Mouse (Mus musculus): ENCODE data around the gene Rnase12. TPM values are rescaled to one million over a fixed set of nuclear protein-coding genes. Genes with fewer than 3 reads are reported as not detected.
"Not testable (repeated sequence)": the region's sequence is repeated elsewhere in the genome, so short reads cannot be mapped to it uniquely, and the experiment has no call there.

The Rnase12 gene
- total RNA-seq, 2 experiments from 2014 or later = not detected

DNA sequence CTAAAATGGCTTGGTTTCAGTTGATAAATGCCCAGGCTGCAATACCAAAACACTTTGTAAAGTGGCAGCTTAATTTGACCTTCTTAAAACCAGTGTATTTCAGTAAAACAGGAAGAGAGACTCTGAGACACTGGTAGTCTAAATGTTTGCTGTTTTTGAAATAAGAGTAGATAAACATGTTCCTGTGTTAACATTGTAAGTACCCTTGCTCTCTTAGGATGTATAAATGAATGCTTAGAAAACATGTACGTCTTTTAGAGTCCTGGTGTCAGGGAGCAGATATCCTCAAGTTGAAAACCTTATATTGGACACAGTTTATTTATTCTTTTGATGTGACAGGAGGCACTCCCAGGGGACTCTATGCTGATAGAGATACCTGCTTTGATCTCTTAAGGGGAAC lies 22.3 kb downstream of the Rnase12 start:
- no peak for DNase-seq (ENCODE audit: low spot score in 2 of 2)
- intact Hi-C loops (cut with DNase I) = no loop called here

DNA sequence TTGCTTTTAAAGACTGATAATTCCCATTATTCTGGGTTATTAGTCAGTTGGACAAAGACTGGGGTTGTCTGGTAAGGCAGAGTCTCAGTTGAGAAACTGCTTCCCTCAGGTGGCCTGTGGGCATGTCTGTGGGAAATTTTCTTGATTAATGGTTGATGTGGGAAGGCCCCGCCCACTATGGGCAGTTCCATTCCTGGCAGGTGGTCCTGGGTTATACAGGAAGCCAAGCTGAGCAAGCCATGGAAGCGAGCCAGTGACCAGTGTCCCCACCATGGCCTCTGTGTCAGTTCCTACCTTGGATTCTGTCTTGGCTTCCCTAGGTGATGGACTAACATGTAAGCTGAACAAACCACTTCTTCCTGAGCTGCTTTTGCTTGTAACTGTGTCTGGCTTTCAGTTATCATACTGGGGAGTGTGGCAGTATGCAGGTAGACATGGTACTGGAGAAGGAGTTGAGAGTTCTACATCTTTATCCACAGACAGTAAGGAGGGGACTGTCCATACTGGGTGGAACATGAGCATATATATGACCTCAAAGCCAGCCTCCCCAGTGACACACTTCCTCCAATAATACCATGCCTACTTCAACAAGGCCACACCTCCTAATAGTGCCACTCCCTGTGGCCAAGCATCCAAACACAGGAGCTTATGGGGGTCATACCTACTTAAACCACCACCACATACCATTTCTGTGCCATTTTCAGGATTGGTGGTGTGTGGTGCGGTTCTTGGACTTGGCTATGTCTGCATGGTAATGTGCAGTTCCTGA lies 29.9 kb downstream of the Rnase12 start:
- intact Hi-C loops (cut with DNase I) = loop anchor here (2.0 kb wide), 1 partner anchor 69 kb away; no protein-coding TSS in a partner anchor
- no peak for DNase-seq (ENCODE audit: low spot score in 2 of 2)

- intact Hi-C loops (cut with DNase I) = loop anchor here (1.0 to 2.0 kb wide), 2 partner anchors 37 to 70 kb away; no protein-coding TSS in a partner anchor
- peak; percentile 19 to 42 for DNase-seq (ENCODE audit: low spot score in 2 of 2)
Measured at GRCm38 (mm10) chr14:51026391-51027133, 30.9 kb downstream of the Rnase12 start.

GRCm38 (mm10) chr14:51024820-51025219 lies 32.6 kb downstream of the Rnase12 start:
- no peak for DNase-seq (ENCODE audit: low spot score in 2 of 2)
- intact Hi-C loops (cut with DNase I) = no loop called here

- no peak for DNase-seq (ENCODE audit: low spot score in 2 of 2)
- intact Hi-C loops (cut with DNase I) = no loop called here
Measured at GRCm38 (mm10) chr14:51023457-51023856, 34.0 kb downstream of the Rnase12 start.

DNA sequence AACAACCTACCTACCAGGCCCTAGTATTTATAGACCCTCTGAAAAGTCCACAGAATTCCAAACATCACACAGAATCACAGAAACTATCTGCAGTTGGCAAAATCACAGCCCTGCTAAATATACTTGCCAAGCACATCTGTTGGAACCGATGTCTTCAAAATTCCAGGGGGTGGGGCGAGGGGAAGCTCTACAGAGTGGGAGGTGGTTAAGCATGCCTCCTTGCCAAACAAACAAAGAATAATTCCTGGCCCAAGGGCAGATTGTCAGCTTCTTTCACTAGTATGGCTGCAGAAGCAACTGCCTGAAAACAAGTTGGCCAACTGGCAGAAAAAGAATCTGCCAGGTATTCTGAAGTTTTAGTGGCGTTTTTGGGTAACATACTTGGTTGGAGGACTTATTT lies 40.2 kb downstream of the Rnase12 start:
- intact Hi-C loops (cut with DNase I) = no loop called here
- no peak for DNase-seq (ENCODE audit: low spot score in 2 of 2)

DNA sequence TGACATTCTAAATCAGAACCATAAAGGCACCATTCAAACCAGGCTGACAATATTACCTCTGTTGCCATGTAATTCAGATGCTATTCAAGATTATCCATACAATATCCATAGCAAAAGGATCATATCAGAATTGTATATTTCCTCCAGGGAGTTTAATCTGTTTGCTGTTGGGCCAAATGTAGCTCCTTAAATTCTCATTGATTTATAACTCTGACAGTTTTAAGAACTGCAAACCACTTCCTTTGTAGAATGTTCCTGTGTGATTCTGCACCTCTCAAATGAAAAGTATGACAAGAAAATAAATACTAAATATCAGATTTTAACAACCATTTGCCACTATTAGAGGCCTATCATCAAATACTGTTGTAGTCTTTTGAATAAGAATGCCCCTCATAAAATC lies 41.7 kb downstream of the Rnase12 start:
- DNase-seq (ENCODE audit: low spot score in 2 of 2) = no peak

DNA sequence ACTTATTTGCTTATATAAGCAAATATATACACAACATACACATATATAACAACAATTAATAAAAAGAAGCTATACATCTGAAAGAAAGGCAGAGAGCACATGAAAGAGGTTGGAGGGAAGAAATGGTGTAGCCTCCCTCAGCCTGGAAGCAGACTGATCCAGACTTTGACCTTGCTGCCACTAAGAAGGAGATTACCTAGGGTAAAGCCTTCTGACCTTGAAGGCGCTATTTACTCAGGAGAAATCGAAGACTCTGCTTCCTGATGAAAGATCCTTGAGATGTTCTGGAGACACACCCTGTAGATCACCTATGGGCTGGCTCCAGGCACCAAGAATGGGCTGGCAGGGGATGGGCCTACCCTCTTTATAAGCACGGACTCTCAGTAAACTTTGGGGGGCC lies 42.7 kb downstream of the Rnase12 start:
- intact Hi-C loops (cut with DNase I) = not testable (repeated sequence)

More for the DNA sequence above, 41.7 kb downstream of the Rnase12 start:
- intact Hi-C loops (cut with DNase I) = no loop called here

DNA sequence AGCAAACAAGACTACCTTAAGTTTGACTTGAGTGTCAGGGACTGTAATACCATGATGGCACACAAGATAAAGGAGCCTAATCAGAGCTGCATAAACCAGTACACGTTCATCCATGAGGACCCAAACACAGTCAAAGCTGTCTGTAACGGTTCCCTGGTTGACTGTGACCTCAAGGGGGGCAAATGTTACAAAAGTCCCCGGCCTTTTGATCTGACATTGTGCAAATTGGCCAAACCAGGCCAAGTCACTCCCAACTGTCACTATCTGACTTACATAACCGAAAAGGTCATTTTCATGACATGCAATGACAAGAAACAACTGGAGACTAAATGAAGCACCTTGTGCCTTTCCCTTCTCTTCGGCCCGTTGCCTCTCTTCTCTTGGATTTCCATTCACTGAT lies 47.9 kb downstream of the Rnase12 start:
- DNase-seq (ENCODE audit: low spot score in 2 of 2) = no peak
- intact Hi-C loops (cut with DNase I) = no loop called here

More for the DNA sequence above, 42.7 kb downstream of the Rnase12 start:
- DNase-seq (ENCODE audit: low spot score in 2 of 2) = not testable (repeated sequence)

DNA sequence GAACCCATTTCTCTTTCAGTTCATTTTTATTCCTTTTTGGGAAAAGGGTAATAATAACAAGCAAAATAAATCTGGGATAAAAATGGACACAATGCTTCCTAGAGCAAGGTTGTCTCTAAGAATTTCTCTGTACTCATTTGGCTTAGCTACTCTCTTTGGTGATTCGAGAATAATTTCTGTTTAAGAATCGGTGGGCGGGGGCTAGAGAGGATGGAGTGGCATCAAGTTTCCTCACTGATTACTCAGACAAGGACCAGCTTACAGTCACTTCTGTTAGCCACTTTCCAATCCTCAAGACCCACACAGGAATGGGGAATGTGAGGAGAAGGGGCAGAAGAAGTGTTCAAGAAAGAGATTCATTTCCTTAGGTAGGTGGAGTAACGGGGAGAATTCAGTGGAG lies 48.7 kb downstream of the Rnase12 start:
- intact Hi-C loops (cut with DNase I) = no loop called here

GRCm38 (mm10) chr14:51007914-51008713 lies 49.3 kb downstream of the Rnase12 start:
- DNase-seq (ENCODE audit: low spot score in 2 of 2) = peak; percentile 42 to 52
- intact Hi-C loops (cut with DNase I) = no loop called here

More for the DNA sequence above, 48.7 kb downstream of the Rnase12 start:
- DNase-seq (ENCODE audit: low spot score in 2 of 2) = no peak

GRCm38 (mm10) chr14:51007152-51007801 lies 50.2 kb downstream of the Rnase12 start, which contains the start of gene Rnase10:
Rnase10 (plus strand) TSS chr14:51007751.
- DNase-seq (ENCODE audit: low spot score in 2 of 2) = no peak

More at GRCm38 (mm10) chr14:51007152-51007801, 50.2 kb downstream of the Rnase12 start, which contains the start of gene Rnase10:
- intact Hi-C loops (cut with DNase I) = no loop called here

Other genes with a start within 250 kb of the Rnase12 start
- not detected for gene Ccnb1ip1, start 249.9 kb downstream of the Rnase12 start, total RNA-seq (2021)
- gene Parp2, start 249.8 kb downstream of the Rnase12 start, total RNA-seq (2021) = 10 to 100 TPM; 24.0 to 28.7 TPM
- 1 to 10 TPM; 2.9 to 4.1 TPM for gene Tep1, start 187.1 kb downstream of the Rnase12 start, total RNA-seq (2021)
- 1 to 10 TPM; 3.6 to 4.8 TPM for gene Klhl33, start 160.2 kb downstream of the Rnase12 start, total RNA-seq (2021)
- gene Osgep, start 132.8 kb downstream of the Rnase12 start, total RNA-seq (2021) = 10 to 100 TPM; 32.0 to 35.7 TPM
- gene Apex1, start 132.7 kb downstream of the Rnase12 start, total RNA-seq (2021) = 10 to 100 TPM; 52.0 to 58.6 TPM
- 100 to 1,000 TPM in 1 of 2 experiments, 10 to 100 TPM in 1; 89.8 to 103 TPM for gene Pip4p1, start 126.8 kb downstream of the Rnase12 start, total RNA-seq (2021)
- 10 to 100 TPM; 10.7 to 11.0 TPM for gene Pnp, start 126.6 kb downstream of the Rnase12 start, total RNA-seq (2021)
- 10 to 100 TPM in 1 of 2 experiments, 1 to 10 TPM in 1; 10.0 to 13.0 TPM for gene Gm49342, start 113.1 kb downstream of the Rnase12 start, total RNA-seq (2021)
- gene Pnp2, start 101.7 kb downstream of the Rnase12 start, total RNA-seq (2021) = 1 to 10 TPM; 1.1 to 1.4 TPM
- under 1 TPM; 0.20 to 0.25 TPM for gene Rnase10, start 49.9 kb downstream of the Rnase12 start, total RNA-seq (2021)
- gene Rnase9, start 15.8 kb downstream of the Rnase12 start, total RNA-seq (2021) = not detected
- not detected for gene Rnase11, start 7.5 kb downstream of the Rnase12 start, total RNA-seq (2021)
- gene Olfr750, start 16.8 kb upstream of the Rnase12 start, total RNA-seq (2021) = not detected
- gene Rnase4, start 33.4 kb upstream of the Rnase12 start, total RNA-seq (2021) = 10 to 100 TPM; 17.8 to 19.3 TPM
- gene Ang, start 33.5 kb upstream of the Rnase12 start, total RNA-seq (2021) = 1 to 10 TPM; 3.6 to 5.3 TPM
- not detected for gene Eddm3b, start 56.8 kb upstream of the Rnase12 start, total RNA-seq (2021)
- under 1 TPM in 1 of 2 experiments, not detected in 1; 0.12 TPM for gene Rnase6, start 66.2 kb upstream of the Rnase12 start, total RNA-seq (2021)
- gene Rnase1, start 89.1 kb upstream of the Rnase12 start, total RNA-seq (2021) = under 1 TPM; 0.76 to 0.97 TPM
- not detected for gene Rnase2b, start 104.6 kb upstream of the Rnase12 start, total RNA-seq (2021)
- gene Ang2, start 141.5 kb upstream of the Rnase12 start, total RNA-seq (2021) = not detected
- not detected for gene Ear14, start 145.7 kb upstream of the Rnase12 start, total RNA-seq (2021)
- not detected for gene Rnase2a, start 198.5 kb upstream of the Rnase12 start, total RNA-seq (2021)

Data from left cerebral cortex, postnatal 36 days (tissue).